Mouse (Mus musculus) myocyte (in vitro differentiated cells): Measurements from ENCODE around the gene Sh3glb2. TPM values are rescaled to one million over a fixed set of nuclear protein-coding genes. Genes with fewer than 3 reads are reported as not detected.

Experiments
- H3K27me3 ChIP-seq: one replicate; pipeline ENCODE4 v1.6.1; 2011; ENCODE audit not compliant: control insufficient read depth, insufficient read depth, insufficient read length
- H3K36me3 ChIP-seq: one replicate; pipeline ENCODE4 v1.6.1; 2011; ENCODE audit not compliant: control insufficient read depth, insufficient read depth
- H3K4me2 ChIP-seq: one replicate; pipeline ENCODE4 v1.6.1; 2011; ENCODE audit warnings: low read depth, control low read depth
- H3K4me3 ChIP-seq: one replicate; pipeline ENCODE4 v1.5.1; 2011; ENCODE audit warnings: mild to moderate bottlenecking, control low read depth, moderate library complexity
- H3K79me2 ChIP-seq: one replicate; pipeline ENCODE4 v1.6.1; 2011; ENCODE audit not compliant: control insufficient read depth, insufficient read depth
- H3ac ChIP-seq: one replicate; pipeline ENCODE4 v1.6.1; 2011; ENCODE audit not compliant: control insufficient read depth, insufficient read length
- CEBPB ChIP-seq: IDR thresholded peaks from 2 replicates; pipeline ENCODE4 v1.6.1; 2011; ENCODE audit warnings: mild to moderate bottlenecking, moderate library complexity; ENCODE audit not compliant: poor library complexity, insufficient read depth, severe bottlenecking
- E2F4 ChIP-seq: IDR thresholded peaks from one replicate; pipeline ENCODE4 v1.6.1; 2011; ENCODE audit warnings: mild to moderate bottlenecking, control low read depth, moderate library complexity; ENCODE audit not compliant: insufficient read depth
- MAX ChIP-seq: IDR thresholded peaks from one replicate; pipeline ENCODE4 v1.6.1; 2011; ENCODE audit warnings: low read depth, mild to moderate bottlenecking, control low read depth
- MYOD1 ChIP-seq, 3 experiments: IDR thresholded peaks; one replicate each; pipeline ENCODE4 v1.6.1; 2011; ENCODE audit warnings: control low read depth in 2 of 3, low read depth in 2 of 3, mild to moderate bottlenecking in 2 of 3, moderate library complexity in 1 of 3; ENCODE audit not compliant: insufficient read length in 2 of 3, control insufficient read depth in 1 of 3
- MYOG ChIP-seq, 3 experiments: IDR thresholded peaks; one replicate each; pipeline ENCODE4 v1.6.1; 2011; ENCODE audit warnings: control low read depth in 2 of 3, low read depth in 2 of 3, mild to moderate bottlenecking in 2 of 3; ENCODE audit not compliant: insufficient read length in 2 of 3, control insufficient read depth in 1 of 3, insufficient read depth in 1 of 3
- POLR2A ChIP-seq: IDR thresholded peaks from one replicate; pipeline ENCODE4 v1.6.1; 2011; ENCODE audit warnings: low read depth, mild to moderate bottlenecking, control low read depth, moderate library complexity; ENCODE audit not compliant: insufficient read length
- POLR2AphosphoS2 ChIP-seq: IDR thresholded peaks from one replicate; pipeline ENCODE4 v1.6.1; 2011; ENCODE audit warnings: low read depth, control low read depth; ENCODE audit not compliant: insufficient read length
- REST ChIP-seq: IDR thresholded peaks from one replicate; pipeline ENCODE4 v1.6.1; 2011; ENCODE audit warnings: mild to moderate bottlenecking, control low read depth, moderate library complexity; ENCODE audit not compliant: insufficient read depth, insufficient read length
- SRF ChIP-seq: IDR thresholded peaks from one replicate; pipeline ENCODE4 v1.6.1; 2011; ENCODE audit warnings: low read depth; ENCODE audit not compliant: control insufficient read depth, insufficient read length
- TCF12 ChIP-seq: IDR thresholded peaks from one replicate; pipeline ENCODE4 v1.6.1; 2011; ENCODE audit warnings: mild to moderate bottlenecking, control low read depth; ENCODE audit not compliant: poor library complexity, insufficient read depth, severe bottlenecking
- TCF3 ChIP-seq: IDR thresholded peaks from one replicate; pipeline ENCODE4 v1.6.1; 2011; ENCODE audit warnings: low read depth, control low read depth; ENCODE audit not compliant: insufficient read length
- USF1 ChIP-seq: IDR thresholded peaks from one replicate; pipeline ENCODE4 v1.6.1; 2011; ENCODE audit warnings: low read depth, mild to moderate bottlenecking, control low read depth, moderate library complexity
- polyA plus RNA-seq: library from polyadenylated mRNA; unstranded; fragments of >200 nt; fragmentation: generic; extraction: Trizol; gene quantifications from one replicate; pipeline ENCODE4 v1.2.1, GENCODE M21; 2012; ENCODE audit warnings: missing spikeins

Sh3glb2 gene
- polyA plus RNA-seq, 1 experiment, result 73.7 TPM

GRCm38 (mm10) chr2:30360626-30361025 is 1.5 kb upstream of the Sh3glb2 start:
- TF ChIP-seq USF1 (no peak), SRF (no peak), REST (no peak), MYOG (IDR thresholded peaks at IDR 0.05; ENCODE audit: control insufficient read depth in 1 of 3, insufficient read depth in 1 of 3, insufficient read length in 2 of 3, low read depth in 2 of 3) (no peak), MYOD1 (IDR thresholded peaks at IDR 0.05; ENCODE audit: control insufficient read depth in 1 of 3, insufficient read length in 2 of 3, low read depth in 2 of 3) (no peak), E2F4 (no peak), TCF12 (no peak)
- no peaks in the 10 kb centered on the region for H3K27me3 ChIP-seq
- peaks cover 12% of the 10 kb centered on the region for H3K79me2 ChIP-seq
- H3K4me2 ChIP-seq, result no peak overlapping the region
- H3K36me3 ChIP-seq, result no peaks in the 10 kb centered on the region
- no peak overlapping the region for H3K4me3 ChIP-seq
- no peak overlapping the region for H3ac ChIP-seq

GRCm38 (mm10) chr2:30357552-30358510 is 1.3 kb downstream of the Sh3glb2 start:
- H3K79me2 ChIP-seq, result no peaks in the 10 kb centered on the region
- no peak for TF ChIP-seq POLR2AphosphoS2
- no peak for TF ChIP-seq TCF3
- TF ChIP-seq MYOD1 (IDR thresholded peaks at IDR 0.05; ENCODE audit: control insufficient read depth in 1 of 3, insufficient read length in 2 of 3, low read depth in 2 of 3), result no peak
- no peak for TF ChIP-seq POLR2A
- no peak for TF ChIP-seq CEBPB
- no peak for TF ChIP-seq SRF
- no peak for TF ChIP-seq TCF12
- TF ChIP-seq REST, result no peak
- TF ChIP-seq E2F4, result no peak
- no peak for TF ChIP-seq MYOG (IDR thresholded peaks at IDR 0.05; ENCODE audit: control insufficient read depth in 1 of 3, insufficient read depth in 1 of 3, insufficient read length in 2 of 3, low read depth in 2 of 3)
- TF ChIP-seq USF1, result no peak
- TF ChIP-seq MAX, result no peak
- peak overlapping the region; percentile 79 for H3K4me2 ChIP-seq
- peak overlapping the region; percentile 12 for H3ac ChIP-seq
- no peaks in the 10 kb centered on the region for H3K27me3 ChIP-seq
- peak overlapping the region; percentile 30 for H3K4me3 ChIP-seq
- H3K36me3 ChIP-seq, result no peaks in the 10 kb centered on the region

GRCm38 (mm10) chr2:30356906-30357305 is 2.2 kb downstream of the Sh3glb2 start:
- Histone ChIP-seq H3K4me3 (peak overlapping the region; percentile 30), H3K4me2 (peak overlapping the region; percentile 79), H3K36me3 (no peaks in the 10 kb centered on the region), H3K27me3 (no peaks in the 10 kb centered on the region), H3ac (no peak overlapping the region), H3K79me2 (no peaks in the 10 kb centered on the region)
- TF ChIP-seq E2F4 (no peak), CEBPB (no peak), MYOG (IDR thresholded peaks at IDR 0.05; ENCODE audit: control insufficient read depth in 1 of 3, insufficient read depth in 1 of 3, insufficient read length in 2 of 3, low read depth in 2 of 3) (no peak), MAX (no peak), SRF (no peak)

DNA sequence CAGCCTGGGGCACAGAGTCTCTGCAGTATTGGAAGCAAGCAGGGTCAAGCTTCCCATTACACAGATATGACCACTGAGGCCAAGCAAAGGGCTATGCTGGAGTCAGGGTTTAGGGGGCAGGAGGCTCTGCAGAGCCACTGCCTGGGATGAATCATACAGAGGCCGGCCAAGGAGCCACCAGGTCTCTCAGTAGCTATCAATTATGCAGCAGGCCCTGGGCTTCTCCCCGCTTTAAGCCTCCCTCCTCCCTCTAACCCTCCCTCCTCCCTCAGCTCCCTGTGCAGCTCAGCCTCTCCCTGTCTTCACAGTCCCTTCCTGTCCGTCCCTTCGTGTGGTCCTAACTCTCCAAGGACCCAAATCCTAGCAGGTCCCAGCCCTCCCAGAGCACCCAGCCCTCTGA is 2.9 kb downstream of the Sh3glb2 start:
- Histone ChIP-seq H3K36me3 (no peaks in the 10 kb centered on the region), H3K4me2 (peak overlapping the region; percentile 79), H3K4me3 (no peak overlapping the region), H3ac (no peak overlapping the region), H3K27me3 (no peaks in the 10 kb centered on the region), H3K79me2 (no peaks in the 10 kb centered on the region)
- TF ChIP-seq MAX (no peak), TCF12 (no peak), E2F4 (no peak), TCF3 (no peak), MYOG (IDR thresholded peaks at IDR 0.05; ENCODE audit: control insufficient read depth in 1 of 3, insufficient read depth in 1 of 3, insufficient read length in 2 of 3, low read depth in 2 of 3) (no peak), POLR2A (no peak), MYOD1 (IDR thresholded peaks at IDR 0.05; ENCODE audit: control insufficient read depth in 1 of 3, insufficient read length in 2 of 3, low read depth in 2 of 3) (no peak), CEBPB (no peak), SRF (no peak), USF1 (no peak), REST (no peak), POLR2AphosphoS2 (no peak)
